Mouse (Mus musculus): Measurements from ENCODE around the gene Kpnb1. TPM values are rescaled to one million over a fixed set of nuclear protein-coding genes. Genes with fewer than 3 reads are reported as not detected.
"Not testable (repeated sequence)": the region's sequence is repeated elsewhere in the genome, so short reads cannot be mapped to it uniquely, and the experiment has no call there.

The Kpnb1 gene
- polyA plus RNA-seq (2015; fragmentation: Nextera tagmentation; extraction: Ambion mirVana) = 37.0 and 39.8 TPM in 2 replicates

GRCm38 (mm10) chr11:97187764-97188642 lies at the start of gene Kpnb1:
TSS of gene Kpnb1 (minus strand) at chr11:97187881.
- peak; percentile 99 for DNase-seq (ENCODE audit: low spot score)

GRCm38 (mm10) chr11:97232436-97232835 lies 44.8 kb upstream of the Kpnb1 start:
- DNase-seq (ENCODE audit: low spot score) = no peak

GRCm38 (mm10) chr11:97229396-97229795 lies 41.7 kb upstream of the Kpnb1 start:
- DNase-seq (ENCODE audit: low spot score) = no peak

GRCm38 (mm10) chr11:97228985-97229384 lies 41.3 kb upstream of the Kpnb1 start:
- DNase-seq (ENCODE audit: low spot score) = no peak

- no peak for DNase-seq (ENCODE audit: low spot score)
Observed at GRCm38 (mm10) chr11:97226131-97226530, 38.5 kb upstream of the Kpnb1 start.

- DNase-seq (ENCODE audit: low spot score) = no peak
Observed at GRCm38 (mm10) chr11:97223485-97223884, 35.8 kb upstream of the Kpnb1 start.

- no peak for DNase-seq (ENCODE audit: low spot score)
Observed at GRCm38 (mm10) chr11:97221611-97222010, 33.9 kb upstream of the Kpnb1 start.

- no peak for DNase-seq (ENCODE audit: low spot score)
Observed at GRCm38 (mm10) chr11:97220211-97220610, 32.5 kb upstream of the Kpnb1 start.

- DNase-seq (ENCODE audit: low spot score) = no peak
Observed at GRCm38 (mm10) chr11:97214411-97214810, 26.7 kb upstream of the Kpnb1 start.

GRCm38 (mm10) chr11:97210728-97211400 lies 23.2 kb upstream of the Kpnb1 start:
- DNase-seq (ENCODE audit: low spot score) = no peak

- no peak for DNase-seq (ENCODE audit: low spot score)
Observed at GRCm38 (mm10) chr11:97207011-97207422, 19.3 kb upstream of the Kpnb1 start.

- DNase-seq (ENCODE audit: low spot score) = no peak
Observed at GRCm38 (mm10) chr11:97199519-97199918, 11.8 kb upstream of the Kpnb1 start.

- peak; percentile 54 for DNase-seq (ENCODE audit: low spot score)
Observed at GRCm38 (mm10) chr11:97198601-97199000, 10.9 kb upstream of the Kpnb1 start.

- DNase-seq (ENCODE audit: low spot score) = no peak
Observed at GRCm38 (mm10) chr11:97197021-97197420, 9.3 kb upstream of the Kpnb1 start.

- no peak for DNase-seq (ENCODE audit: low spot score)
Observed at GRCm38 (mm10) chr11:97196541-97196940, 8.9 kb upstream of the Kpnb1 start.

- no peak for DNase-seq (ENCODE audit: low spot score)
Observed at GRCm38 (mm10) chr11:97192621-97192951, 4.9 kb upstream of the Kpnb1 start.

- DNase-seq (ENCODE audit: low spot score) = no peak
Observed at GRCm38 (mm10) chr11:97191915-97192620, 4.4 kb upstream of the Kpnb1 start.

- DNase-seq (ENCODE audit: low spot score) = no peak
Observed at GRCm38 (mm10) chr11:97190992-97191391, 3.3 kb upstream of the Kpnb1 start.

- DNase-seq (ENCODE audit: low spot score) = not testable (repeated sequence)
Observed at GRCm38 (mm10) chr11:97189645-97190044, 2.0 kb upstream of the Kpnb1 start.

GRCm38 (mm10) chr11:97189231-97189630 lies 1.6 kb upstream of the Kpnb1 start:
- DNase-seq (ENCODE audit: low spot score) = no peak

GRCm38 (mm10) chr11:97188643-97188955 lies 918 bp upstream of the Kpnb1 start:
- no peak for DNase-seq (ENCODE audit: low spot score)

Measured in thymus, postnatal 0 days (tissue).